Mouse (Mus musculus): Measurements from ENCODE around the gene Rsrc2. TPM values are rescaled to one million over a fixed set of nuclear protein-coding genes. Genes with fewer than 3 reads are reported as not detected.
A peak's percentile ranks its signal among the peaks of the same experiment; 100 is the strongest.

The Rsrc2 gene
- polyA plus RNA-seq, 1 experiment, result 268 TPM

DNA sequence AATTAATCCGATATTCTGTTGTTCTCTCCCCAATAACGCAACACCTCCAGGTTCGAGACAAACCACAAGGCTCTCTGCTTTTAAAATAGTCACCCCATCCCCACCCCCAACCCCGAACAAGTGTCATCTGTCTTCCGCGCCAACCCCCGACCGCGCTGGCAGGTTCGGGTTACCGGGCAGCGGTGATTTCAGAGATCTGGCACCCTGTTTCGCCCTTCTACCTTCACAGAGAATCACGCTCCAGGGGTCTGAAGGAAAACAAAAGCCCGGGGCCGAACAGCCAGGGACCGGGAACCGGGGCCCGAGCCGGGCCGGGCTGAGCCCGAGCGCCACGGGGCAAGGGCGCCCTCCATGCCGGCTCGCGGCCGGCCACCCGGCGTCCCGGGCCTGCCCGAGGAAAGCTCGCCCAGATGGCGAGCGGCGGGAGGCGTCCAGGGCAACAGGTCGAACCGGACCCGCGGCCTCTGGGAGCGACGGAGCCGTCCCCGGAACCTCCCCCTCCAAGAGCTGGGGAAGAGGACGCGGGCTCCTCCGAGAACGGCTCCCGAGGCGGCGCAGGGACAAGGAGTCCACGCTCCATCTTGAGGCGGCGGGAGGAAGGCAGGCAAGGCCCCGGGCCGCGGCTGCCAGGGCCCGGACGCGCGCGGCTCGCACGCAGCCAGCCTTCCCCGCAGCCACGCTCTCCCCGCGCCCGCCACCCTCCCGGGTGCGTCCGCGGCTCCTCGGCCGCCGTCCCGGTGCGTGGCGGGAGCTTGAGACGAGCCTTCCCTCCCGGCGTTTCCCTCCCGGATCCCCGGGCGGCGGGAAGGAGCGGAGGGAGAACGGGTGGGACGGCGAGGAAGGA is 65.6 kb downstream of the Rsrc2 start:
- no peaks in the 10 kb centered on the region for H3K36me3 ChIP-seq (ENCODE audit: control insufficient read depth, insufficient read depth, low read length, poor library complexity, severe bottlenecking)
- H3K27me3 ChIP-seq (ENCODE audit: control insufficient read depth, insufficient read depth, low read length, poor library complexity, severe bottlenecking), result no peaks in the 10 kb centered on the region; the same call in 1 of the 2 replicates
- TF ChIP-seq CTCF (IDR thresholded peaks at IDR 0.05; ENCODE audit: low read depth, low read length) (no peak), EP300 (IDR thresholded peaks at IDR 0.05; ENCODE audit: insufficient read depth, low read depth, low read length) (no peak), POLR2A (IDR thresholded peaks at IDR 0.05; ENCODE audit: insufficient read depth, low read length) (no peak)
- H3K9ac ChIP-seq (ENCODE audit: low read depth, poor library complexity, severe bottlenecking), result peak overlapping the region; percentile 98
- no peaks in the 10 kb centered on the region for H3K4me1 ChIP-seq (ENCODE audit: control insufficient read depth, insufficient read depth, low read length)
- no peaks in the 10 kb centered on the region for H3K9me3 ChIP-seq (replicated peaks; ENCODE audit: control insufficient read depth, insufficient read depth, low read length, poor library complexity, severe bottlenecking)
- no peak overlapping the region for H3K27ac ChIP-seq (ENCODE audit: insufficient read depth, low read length)
- H3K4me3 ChIP-seq (ENCODE audit: low read depth, low read length), result peak overlapping the region; percentile 83

DNA sequence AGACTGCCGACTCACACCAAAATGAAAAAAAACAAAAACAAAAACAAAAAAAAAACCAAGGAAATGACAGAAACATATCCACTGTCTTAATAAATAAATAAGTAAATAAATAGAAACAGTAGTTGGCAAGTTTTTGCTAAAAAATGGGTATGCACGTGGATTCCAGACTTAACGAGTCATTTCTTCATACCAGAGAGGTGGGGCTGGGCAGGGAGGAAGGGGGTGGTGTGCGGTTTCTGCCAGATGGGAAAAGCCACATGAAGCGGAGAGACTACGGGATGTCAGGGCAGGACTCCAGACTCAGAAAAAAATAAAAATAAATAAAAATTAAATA is 66.2 kb downstream of the Rsrc2 start:
- no peak overlapping the region for H3K4me3 ChIP-seq (ENCODE audit: low read depth, low read length)
- H3K9me3 ChIP-seq (replicated peaks; ENCODE audit: control insufficient read depth, insufficient read depth, low read length, poor library complexity, severe bottlenecking), result no peaks in the 10 kb centered on the region
- no peak overlapping the region for H3K27ac ChIP-seq (ENCODE audit: insufficient read depth, low read length)
- H3K27me3 ChIP-seq (ENCODE audit: control insufficient read depth, insufficient read depth, low read length, poor library complexity, severe bottlenecking), result no peaks in the 10 kb centered on the region; the same call in 1 of the 2 replicates
- peak overlapping the region; percentile 98 for H3K9ac ChIP-seq (ENCODE audit: low read depth, poor library complexity, severe bottlenecking)
- H3K4me1 ChIP-seq (ENCODE audit: control insufficient read depth, insufficient read depth, low read length), result no peaks in the 10 kb centered on the region
- H3K36me3 ChIP-seq (ENCODE audit: control insufficient read depth, insufficient read depth, low read length, poor library complexity, severe bottlenecking), result no peaks in the 10 kb centered on the region
- TF ChIP-seq POLR2A (IDR thresholded peaks at IDR 0.05; ENCODE audit: insufficient read depth, low read length) (no peak), CTCF (IDR thresholded peaks at IDR 0.05; ENCODE audit: low read depth, low read length) (no peak), EP300 (IDR thresholded peaks at IDR 0.05; ENCODE audit: insufficient read depth, low read depth, low read length) (no peak)

DNA sequence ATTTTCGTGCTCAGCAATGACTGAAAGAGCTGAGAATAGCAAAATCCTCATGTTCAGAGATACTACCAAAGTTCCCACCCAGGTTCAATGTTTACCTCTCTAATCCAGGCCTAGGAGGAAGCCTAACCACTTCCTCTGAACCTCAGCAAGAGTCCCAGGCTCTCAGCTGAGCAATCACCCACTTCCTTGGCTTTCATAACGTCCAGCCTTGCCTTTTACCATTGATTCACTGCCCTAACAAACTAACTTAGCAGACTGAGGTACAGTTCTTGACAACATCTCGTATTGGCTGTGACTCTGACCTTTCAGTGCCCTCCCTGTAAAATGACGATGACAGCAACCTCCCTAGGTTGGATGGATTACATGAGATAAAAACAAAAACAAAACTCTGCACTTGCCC is 66.8 kb downstream of the Rsrc2 start:
- Histone ChIP-seq H3K9me3 (replicated peaks; ENCODE audit: control insufficient read depth, insufficient read depth, low read length, poor library complexity, severe bottlenecking) (no peaks in the 10 kb centered on the region), H3K9ac (ENCODE audit: low read depth, poor library complexity, severe bottlenecking) (0 out of 2 replicates have a peak overlapping the region, but pooled peaks have one; percentile 98), H3K36me3 (ENCODE audit: control insufficient read depth, insufficient read depth, low read length, poor library complexity, severe bottlenecking) (no peaks in the 10 kb centered on the region), H3K27ac (ENCODE audit: insufficient read depth, low read length) (no peak overlapping the region), H3K4me1 (ENCODE audit: control insufficient read depth, insufficient read depth, low read length) (no peaks in the 10 kb centered on the region), H3K27me3 (ENCODE audit: control insufficient read depth, insufficient read depth, low read length, poor library complexity, severe bottlenecking) (no peaks in the 10 kb centered on the region; the same call in 1 of the 2 replicates), H3K4me3 (ENCODE audit: low read depth, low read length) (no peak overlapping the region)
- TF ChIP-seq CTCF (IDR thresholded peaks at IDR 0.05; ENCODE audit: low read depth, low read length), result no peak
- no peak for TF ChIP-seq POLR2A (IDR thresholded peaks at IDR 0.05; ENCODE audit: insufficient read depth, low read length)
- TF ChIP-seq EP300 (IDR thresholded peaks at IDR 0.05; ENCODE audit: insufficient read depth, low read depth, low read length), result no peak

DNA sequence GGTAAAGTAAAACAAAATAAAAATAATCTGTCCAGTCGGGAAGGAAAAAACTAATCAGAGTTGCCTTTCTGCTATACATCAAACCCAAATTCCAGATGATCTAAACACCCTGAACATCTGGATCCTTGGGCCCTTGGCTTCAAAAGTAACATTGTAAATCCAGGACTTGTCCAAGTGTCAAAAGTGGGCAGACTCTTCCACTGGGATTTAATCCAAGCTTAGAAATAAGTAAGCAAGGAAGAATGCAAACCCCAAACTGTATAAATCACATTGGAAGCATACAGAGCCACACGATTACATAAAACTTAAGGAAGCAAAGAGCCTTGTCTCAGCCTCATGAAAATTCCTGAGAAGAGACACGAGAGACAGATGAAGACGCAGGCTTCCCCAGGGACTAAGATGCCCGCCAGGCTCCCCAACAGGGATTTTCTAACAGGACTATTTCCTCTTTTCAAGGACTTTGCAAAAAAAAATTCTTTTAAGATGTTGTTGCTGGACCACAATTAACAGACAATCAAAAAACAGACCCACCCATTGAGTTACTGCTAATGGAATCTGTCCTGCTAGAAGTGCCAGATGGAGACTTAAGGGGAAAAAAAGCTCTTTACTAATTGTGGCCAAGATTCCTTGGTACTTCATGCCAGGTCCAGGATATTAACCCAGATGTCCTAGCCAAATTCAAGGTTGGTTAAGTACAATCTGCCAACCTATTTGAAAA is 69.5 kb downstream of the Rsrc2 start:
- Histone ChIP-seq H3K9me3 (replicated peaks; ENCODE audit: control insufficient read depth, insufficient read depth, low read length, poor library complexity, severe bottlenecking) (no peaks in the 10 kb centered on the region), H3K4me1 (ENCODE audit: control insufficient read depth, insufficient read depth, low read length) (no peaks in the 10 kb centered on the region), H3K4me3 (ENCODE audit: low read depth, low read length) (no peak overlapping the region), H3K9ac (ENCODE audit: low read depth, poor library complexity, severe bottlenecking) (no peak overlapping the region), H3K36me3 (ENCODE audit: control insufficient read depth, insufficient read depth, low read length, poor library complexity, severe bottlenecking) (no peaks in the 10 kb centered on the region), H3K27ac (ENCODE audit: insufficient read depth, low read length) (no peak overlapping the region), H3K27me3 (ENCODE audit: control insufficient read depth, insufficient read depth, low read length, poor library complexity, severe bottlenecking) (no peaks in the 10 kb centered on the region)
- TF ChIP-seq POLR2A (IDR thresholded peaks at IDR 0.05; ENCODE audit: insufficient read depth, low read length) (no peak), CTCF (IDR thresholded peaks at IDR 0.05; ENCODE audit: low read depth, low read length) (no peak), EP300 (IDR thresholded peaks at IDR 0.05; ENCODE audit: insufficient read depth, low read depth, low read length) (no peak)

DNA sequence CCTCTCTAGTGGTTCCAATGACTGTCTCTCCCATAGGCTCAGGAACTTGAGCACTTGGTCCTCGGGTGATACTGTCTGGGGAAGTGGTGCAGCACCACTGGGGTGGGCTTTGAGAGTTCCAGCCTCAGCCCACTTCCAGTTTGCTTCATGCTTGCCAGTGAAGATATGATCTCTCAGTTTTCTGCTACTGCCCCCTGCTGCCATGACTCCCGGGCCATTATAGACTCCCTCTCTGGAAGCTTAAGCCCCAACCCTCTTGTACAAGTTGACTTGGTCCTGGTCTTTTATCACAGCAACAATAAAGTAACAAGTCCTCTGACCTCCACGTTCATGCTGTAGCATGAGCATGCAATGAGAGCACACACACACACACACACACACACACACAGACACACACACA is 70.1 kb downstream of the Rsrc2 start:
- Histone ChIP-seq H3K36me3 (ENCODE audit: control insufficient read depth, insufficient read depth, low read length, poor library complexity, severe bottlenecking) (no peaks in the 10 kb centered on the region), H3K9me3 (replicated peaks; ENCODE audit: control insufficient read depth, insufficient read depth, low read length, poor library complexity, severe bottlenecking) (no peaks in the 10 kb centered on the region), H3K27ac (ENCODE audit: insufficient read depth, low read length) (no peak overlapping the region), H3K4me3 (ENCODE audit: low read depth, low read length) (no peak overlapping the region), H3K9ac (ENCODE audit: low read depth, poor library complexity, severe bottlenecking) (no peak overlapping the region), H3K4me1 (ENCODE audit: control insufficient read depth, insufficient read depth, low read length) (no peaks in the 10 kb centered on the region), H3K27me3 (ENCODE audit: control insufficient read depth, insufficient read depth, low read length, poor library complexity, severe bottlenecking) (no peaks in the 10 kb centered on the region)
- TF ChIP-seq POLR2A (IDR thresholded peaks at IDR 0.05; ENCODE audit: insufficient read depth, low read length) (no peak), CTCF (IDR thresholded peaks at IDR 0.05; ENCODE audit: low read depth, low read length) (no peak), EP300 (IDR thresholded peaks at IDR 0.05; ENCODE audit: insufficient read depth, low read depth, low read length) (no peak)

Other genes starting within 250 kb of the Rsrc2 start
- 0.85 and 1.7 TPM in 2 replicates for gene B3gnt4, start 239.0 kb downstream of the Rsrc2 start, polyA plus RNA-seq (2011; ENCODE audit: insufficient read depth, insufficient read length, low read depth, missing spikeins)
- gene Diablo, start 225.2 kb downstream of the Rsrc2 start, polyA plus RNA-seq (2011; ENCODE audit: insufficient read depth, insufficient read length, low read depth, missing spikeins), result 64.6 and 73.1 TPM in 2 replicates
- 0.87 TPM in 1 of 2 replicates, not detected in the other for gene Gm49027, start 223.9 kb downstream of the Rsrc2 start, polyA plus RNA-seq (2011; ENCODE audit: insufficient read depth, insufficient read length, low read depth, missing spikeins)
- 20.5 and 25.8 TPM in 2 replicates for gene Vps33a, start 176.4 kb downstream of the Rsrc2 start, polyA plus RNA-seq (2011; ENCODE audit: insufficient read depth, insufficient read length, low read depth, missing spikeins)
- 35.8 and 42.2 TPM in 2 replicates for gene Clip1, start 64.8 kb downstream of the Rsrc2 start, polyA plus RNA-seq (2011; ENCODE audit: insufficient read depth, insufficient read length, low read depth, missing spikeins)
- 114 and 117 TPM in 2 replicates for gene Zcchc8, start 28.3 kb downstream of the Rsrc2 start, polyA plus RNA-seq (2011; ENCODE audit: insufficient read depth, insufficient read length, low read depth, missing spikeins)
- gene Kntc1, start 302 bp upstream of the Rsrc2 start, polyA plus RNA-seq (2011; ENCODE audit: insufficient read depth, insufficient read length, low read depth, missing spikeins), result 96.7 and 109 TPM in 2 replicates
- gene Hcar2, start 116.1 kb upstream of the Rsrc2 start, polyA plus RNA-seq (2011; ENCODE audit: insufficient read depth, insufficient read length, low read depth, missing spikeins), result not detected in 2 replicates
- gene Hcar1, start 130.6 kb upstream of the Rsrc2 start, polyA plus RNA-seq (2011; ENCODE audit: insufficient read depth, insufficient read length, low read depth, missing spikeins), result not detected in 2 replicates
- 143 and 159 TPM in 2 replicates for gene Denr, start 157.8 kb upstream of the Rsrc2 start, polyA plus RNA-seq (2011; ENCODE audit: insufficient read depth, insufficient read length, low read depth, missing spikeins)
- 1.8 and 2.7 TPM in 2 replicates for gene Gm43518, start 178.0 kb upstream of the Rsrc2 start, polyA plus RNA-seq (2011; ENCODE audit: insufficient read depth, insufficient read length, low read depth, missing spikeins)
- gene Ccdc62, start 181.3 kb upstream of the Rsrc2 start, polyA plus RNA-seq (2011; ENCODE audit: insufficient read depth, insufficient read length, low read depth, missing spikeins), result 4.1 and 5.4 TPM in 2 replicates
- gene Hip1r, start 224.2 kb upstream of the Rsrc2 start, polyA plus RNA-seq (2011; ENCODE audit: insufficient read depth, insufficient read length, low read depth, missing spikeins), result 17.4 and 24.6 TPM in 2 replicates